Mouse (Mus musculus): ENCODE data around the gene Cst7.

DNA sequence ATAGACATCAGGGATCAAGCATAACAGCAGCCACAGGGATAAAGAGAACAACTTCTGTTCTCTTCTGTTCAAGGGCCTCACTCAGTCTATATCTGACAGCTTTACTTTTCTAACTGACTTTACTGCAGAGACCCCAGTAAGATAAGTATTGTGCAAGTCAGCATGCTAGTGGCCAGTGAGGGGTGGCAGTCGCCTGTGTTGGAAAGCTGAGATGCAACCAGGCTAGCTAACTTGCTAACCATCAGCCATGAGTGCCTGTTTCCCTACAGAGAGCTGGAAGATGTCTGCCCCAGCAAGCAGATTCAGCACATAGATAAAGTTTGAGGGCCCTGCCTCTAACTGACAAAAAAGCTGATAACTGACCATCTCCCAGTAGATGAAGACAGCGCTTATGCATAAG, 546 bp downstream of the Cst7 start:
- TF ChIP-seq EP300 (IDR thresholded peaks at IDR 0.05; ENCODE audit: low read depth) (no peak), CTCF (IDR thresholded peaks at IDR 0.05; ENCODE audit: low read depth) (no peak)

Data from liver, postnatal 0 days (tissue).